Mouse (Mus musculus): ENCODE measurements around the gene Olfr671. TPM values are rescaled to one million over a fixed set of nuclear protein-coding genes. Genes with fewer than 3 reads are reported as not detected.
"Not testable (repeated sequence)": the region's sequence is repeated elsewhere in the genome, so short reads cannot be mapped to it uniquely, and the experiment has no call there.

The Olfr671 gene
- polyA plus RNA-seq (2015; fragmentation: Nextera tagmentation; extraction: Ambion mirVana): not detected in 2 replicates

DNA sequence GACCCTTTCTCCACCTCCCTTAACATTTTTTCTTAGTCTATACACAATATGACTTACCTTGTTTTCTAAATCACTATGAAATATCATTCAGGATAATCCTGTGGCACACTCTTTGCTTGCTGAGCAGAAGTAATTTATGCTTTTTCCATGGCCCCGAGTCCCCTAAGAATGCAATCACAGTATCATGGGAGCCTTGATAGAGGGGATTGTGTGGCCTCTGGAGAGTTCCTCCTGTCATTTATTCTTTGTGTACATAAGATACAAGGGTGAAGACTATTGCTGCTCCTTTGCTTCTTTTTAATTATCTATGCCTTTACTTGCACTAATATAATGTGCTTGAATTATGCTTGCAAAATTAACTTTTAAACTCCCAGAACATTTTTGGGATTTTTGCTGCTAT, at the start of gene Olfr671:
Olfr671 (minus strand) TSS at position 101 of the 400 bp plus-strand sequence.
- H3K4me3 ChIP-seq (replicated peaks): no peak within 1 kb of the TSS
- no peaks in the 10 kb centered on the region for H3K4me1 ChIP-seq
- H3K9me3 ChIP-seq (replicated peaks): no peaks in the 10 kb centered on the region
- H3K9ac ChIP-seq (replicated peaks): no peak within 1 kb of the TSS
- no peak for ATAC-seq (ENCODE audit: low FRiP score)
- no peak within 1 kb of the TSS for H3K27ac ChIP-seq (replicated peaks)
- H3K27me3 ChIP-seq (replicated peaks): no peaks in the 10 kb centered on the region
- H3K4me2 ChIP-seq: no peak within 1 kb of the TSS
- H3K36me3 ChIP-seq: no peaks in the 10 kb centered on the region
- 86% methylated on average over 1 of the region's 1 CpGs for WGBS

DNA sequence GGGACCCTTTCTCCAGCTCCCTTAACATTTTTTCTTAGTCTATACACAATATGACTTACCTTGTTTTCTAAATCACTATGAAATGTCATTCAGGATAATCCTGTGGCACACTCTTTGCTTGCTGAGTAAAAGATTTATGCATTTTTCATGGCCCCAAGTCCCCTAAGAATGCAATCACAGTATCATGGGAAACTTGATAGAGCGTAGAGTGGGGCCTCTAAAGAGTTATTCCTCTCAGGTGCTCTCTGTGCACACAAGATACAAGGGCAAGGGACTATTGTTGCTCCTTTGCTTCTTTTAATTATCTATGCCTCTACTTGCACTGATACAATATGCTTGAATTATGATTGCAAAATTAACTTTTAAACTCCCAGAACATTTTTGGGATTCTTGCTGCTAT, 49.4 kb upstream of the Olfr671 start, which contains the start of gene Olfr675:
Olfr675 (minus strand) TSS at position 101 of the 400 bp plus-strand sequence.
- WGBS: 72% methylated on average over 1 of the region's 1 CpGs
- Histone ChIP-seq H3K9me3 (replicated peaks) (no peaks in the 10 kb centered on the region), H3K4me3 (replicated peaks) (no peak within 1 kb of the TSS), H3K4me2 (no peak within 1 kb of the TSS), H3K36me3 (no peaks in the 10 kb centered on the region), H3K9ac (replicated peaks) (no peak within 1 kb of the TSS), H3K4me1 (no peaks in the 10 kb centered on the region), H3K27ac (replicated peaks) (no peak within 1 kb of the TSS), H3K27me3 (replicated peaks) (no peaks in the 10 kb centered on the region)
- no peak for ATAC-seq (ENCODE audit: low FRiP score)

DNA sequence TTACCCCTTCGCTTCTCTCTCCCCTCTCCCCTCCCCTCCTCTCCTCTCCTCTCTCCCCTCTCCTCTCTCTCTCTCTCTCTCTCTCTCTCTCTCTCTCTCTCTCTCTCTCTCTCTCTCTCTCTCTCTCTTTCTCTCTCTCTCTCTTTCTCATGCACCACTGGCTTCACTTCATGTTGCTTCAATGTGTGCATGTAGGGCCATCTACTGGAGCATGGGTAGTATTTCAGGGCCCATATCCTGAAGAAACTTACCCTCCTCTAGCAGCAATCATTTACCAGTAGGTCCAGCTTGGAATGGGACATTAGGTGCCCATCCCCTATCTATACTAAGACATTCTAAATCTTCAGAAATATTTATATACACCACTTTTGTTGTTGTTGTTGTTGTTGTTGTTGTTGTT, 43.6 kb upstream of the Olfr671 start:
- ATAC-seq (ENCODE audit: low FRiP score): no peak
- H3K36me3 ChIP-seq: no peaks in the 10 kb centered on the region
- WGBS: 72% methylated on average over 1 of the region's 1 CpGs

DNA sequence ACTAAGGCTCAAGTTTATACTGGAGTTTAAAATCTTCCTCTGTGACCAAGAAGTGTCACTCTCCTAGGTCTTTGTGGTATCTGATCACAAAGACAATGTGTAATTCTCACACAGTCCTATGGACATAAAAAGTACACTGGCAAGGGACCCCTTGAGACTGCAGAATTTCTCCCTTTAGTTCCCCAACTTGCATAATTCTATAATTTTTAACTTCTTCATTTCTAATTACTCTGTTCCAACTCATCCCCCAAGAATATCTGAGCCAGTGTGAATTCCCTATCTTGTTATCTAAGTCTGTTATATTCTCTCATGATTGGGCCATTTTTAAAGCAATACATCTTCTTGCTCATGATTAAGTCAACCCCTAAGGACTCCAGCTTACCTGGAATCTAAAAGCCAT, 23.0 kb upstream of the Olfr671 start, which contains the start of gene Olfr672:
Olfr672 (minus strand) TSS at position 101 of the 400 bp plus-strand sequence.
- Histone ChIP-seq H3K4me3 (replicated peaks) (no peak within 1 kb of the TSS), H3K36me3 (no peaks in the 10 kb centered on the region), H3K4me1 (no peaks in the 10 kb centered on the region), H3K4me2 (no peak within 1 kb of the TSS), H3K9ac (replicated peaks) (no peak within 1 kb of the TSS), H3K9me3 (replicated peaks) (no peaks in the 10 kb centered on the region), H3K27ac (replicated peaks) (no peak within 1 kb of the TSS), H3K27me3 (replicated peaks) (no peaks in the 10 kb centered on the region)
- ATAC-seq (ENCODE audit: low FRiP score): no peak

More for the DNA sequence above, 43.6 kb upstream of the Olfr671 start:
- Histone ChIP-seq H3K27me3 (replicated peaks) (no peaks in the 10 kb centered on the region), H3K4me1 (no peaks in the 10 kb centered on the region), H3K9me3 (replicated peaks) (no peaks in the 10 kb centered on the region), H3K4me2 (no peak overlapping the region), H3K9ac (replicated peaks) (no peak overlapping the region), H3K4me3 (replicated peaks) (no peak overlapping the region), H3K27ac (replicated peaks) (no peak overlapping the region)

- not testable (repeated sequence) for H3K4me2 ChIP-seq; H3K9me3 ChIP-seq (replicated peaks); H3K4me3 ChIP-seq (replicated peaks); H3K27ac ChIP-seq (replicated peaks); H3K27me3 ChIP-seq (replicated peaks); H3K4me1 ChIP-seq; H3K36me3 ChIP-seq; H3K9ac ChIP-seq (replicated peaks); ATAC-seq (ENCODE audit: low FRiP score)
- 80% methylated on average over 2 of the region's 2 CpGs for WGBS
Observed at GRCm38 (mm10) chr7:104972507-104972906, 6.4 kb downstream of the Olfr671 start.

DNA sequence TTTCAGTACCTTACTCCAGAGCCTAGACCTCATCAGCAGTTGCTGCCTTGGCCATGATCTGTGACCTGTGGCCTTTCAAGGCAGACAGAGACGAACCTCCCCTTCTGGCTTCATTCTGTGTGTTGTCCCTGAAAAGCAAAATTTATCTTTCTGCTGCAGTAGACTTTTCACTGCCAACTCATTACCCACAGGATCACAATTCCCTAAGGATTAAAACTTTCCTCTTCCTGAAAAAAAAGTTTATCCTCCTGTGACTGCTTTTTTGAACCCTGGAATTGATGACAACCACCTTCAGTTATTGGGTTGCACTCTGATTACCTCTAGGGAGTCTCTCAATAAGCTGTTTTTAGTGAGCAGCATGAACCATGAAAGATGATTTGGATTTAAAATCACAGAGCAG, 16.4 kb downstream of the Olfr671 start, which contains the start of gene Olfr670:
Olfr670 (minus strand) TSS at position 101 of the 400 bp plus-strand sequence.
- no peak for ATAC-seq (ENCODE audit: low FRiP score)
- 67% methylated on average over 1 of the region's 1 CpGs for WGBS

DNA sequence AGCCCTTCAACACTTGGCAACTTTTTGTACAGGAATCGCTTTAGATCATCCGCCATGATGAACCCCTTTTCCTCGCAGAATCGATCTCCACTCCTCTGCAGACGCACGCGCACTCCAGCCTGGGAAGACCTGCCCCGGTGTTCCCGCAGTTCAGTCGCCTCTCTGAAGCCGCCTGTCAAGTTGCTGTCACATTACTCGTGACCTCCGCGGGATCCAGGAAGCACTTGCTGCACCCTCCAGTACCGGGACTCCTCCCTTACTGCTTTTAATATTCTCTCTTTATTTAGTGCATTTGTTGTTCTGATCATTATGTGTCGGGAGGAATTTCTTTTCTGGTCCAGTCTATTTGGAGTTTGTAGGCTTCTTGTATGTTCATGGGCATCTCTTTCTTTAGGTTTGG, 28.7 kb downstream of the Olfr671 start:
- H3K4me2 ChIP-seq; H3K9ac ChIP-seq (replicated peaks); H3K36me3 ChIP-seq; H3K9me3 ChIP-seq (replicated peaks); H3K4me1 ChIP-seq; ATAC-seq (ENCODE audit: low FRiP score); H3K4me3 ChIP-seq (replicated peaks); H3K27ac ChIP-seq (replicated peaks); H3K27me3 ChIP-seq (replicated peaks): not testable (repeated sequence)
- WGBS: 97% methylated on average over 16 of the region's 16 CpGs

More for the DNA sequence above, 16.4 kb downstream of the Olfr671 start, which contains the start of gene Olfr670:
- Histone ChIP-seq H3K4me1 (no peaks in the 10 kb centered on the region), H3K9me3 (replicated peaks) (no peaks in the 10 kb centered on the region), H3K27ac (replicated peaks) (no peak within 1 kb of the TSS), H3K27me3 (replicated peaks) (no peaks in the 10 kb centered on the region), H3K36me3 (no peaks in the 10 kb centered on the region), H3K9ac (replicated peaks) (no peak within 1 kb of the TSS), H3K4me3 (replicated peaks) (no peak within 1 kb of the TSS), H3K4me2 (no peak within 1 kb of the TSS)

DNA sequence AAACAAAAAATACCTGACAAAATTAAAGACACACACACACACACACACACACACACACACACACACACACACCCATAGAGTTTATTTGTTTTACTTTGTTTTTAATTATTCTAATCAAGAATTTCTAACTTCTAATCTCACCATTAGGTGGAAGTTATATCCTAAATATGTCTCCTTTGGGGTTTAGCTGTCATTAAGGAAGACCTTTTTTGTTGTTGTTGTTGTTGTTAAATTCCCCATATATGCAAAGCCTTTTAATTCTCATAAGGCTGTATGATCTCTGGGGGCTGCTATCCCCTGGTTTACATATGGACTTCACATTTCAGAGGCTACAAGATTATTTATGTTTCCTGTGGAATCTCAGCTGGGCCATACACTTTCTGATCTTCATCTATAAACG, 45.0 kb downstream of the Olfr671 start, which contains the start of gene Olfr669:
Olfr669 (plus strand) TSS at position 301 of the 400 bp plus-strand sequence.
- Histone ChIP-seq H3K9me3 (replicated peaks) (no peaks in the 10 kb centered on the region), H3K27ac (replicated peaks) (no peak within 1 kb of the TSS), H3K9ac (replicated peaks) (no peak within 1 kb of the TSS), H3K36me3 (no peaks in the 10 kb centered on the region), H3K27me3 (replicated peaks) (no peaks in the 10 kb centered on the region), H3K4me3 (replicated peaks) (no peak within 1 kb of the TSS), H3K4me1 (no peaks in the 10 kb centered on the region), H3K4me2 (no peak within 1 kb of the TSS)
- 89% methylated on average over 1 of the region's 1 CpGs for WGBS
- no peak for ATAC-seq (ENCODE audit: low FRiP score)

- Histone ChIP-seq H3K4me3 (replicated peaks) (no peak within 1 kb of the TSS), H3K4me1 (no peaks in the 10 kb centered on the region), H3K9me3 (replicated peaks) (no peaks in the 10 kb centered on the region), H3K9ac (replicated peaks) (no peak within 1 kb of the TSS), H3K36me3 (no peaks in the 10 kb centered on the region), H3K27me3 (replicated peaks) (no peaks in the 10 kb centered on the region), H3K4me2 (no peak within 1 kb of the TSS), H3K27ac (replicated peaks) (no peak within 1 kb of the TSS)
- ATAC-seq (ENCODE audit: low FRiP score): no peak
- 89% methylated on average over 1 of the region's 1 CpGs for WGBS
Observed at GRCm38 (mm10) chr7:104927957-104928356, 51.0 kb downstream of the Olfr671 start, which contains the start of gene Olfr668. TSS of gene Olfr668 (minus strand) at chr7:104928057.

Other genes with a start within 250 kb of the Olfr671 start
- gene Usp17le, start 201.7 kb downstream of the Olfr671 start, polyA plus RNA-seq (2015; fragmentation: Nextera tagmentation; extraction: Ambion mirVana): not detected in 2 replicates
- not detected in 2 replicates for gene Usp17lb, start 136.5 kb downstream of the Olfr671 start, polyA plus RNA-seq (2015; fragmentation: Nextera tagmentation; extraction: Ambion mirVana)
- not detected in 2 replicates for gene Usp17la, start 122.1 kb downstream of the Olfr671 start, polyA plus RNA-seq (2015; fragmentation: Nextera tagmentation; extraction: Ambion mirVana)
- gene Olfr665, start 101.1 kb downstream of the Olfr671 start, polyA plus RNA-seq (2015; fragmentation: Nextera tagmentation; extraction: Ambion mirVana): not detected in 2 replicates
- not detected in 2 replicates for gene Olfr666, start 83.2 kb downstream of the Olfr671 start, polyA plus RNA-seq (2015; fragmentation: Nextera tagmentation; extraction: Ambion mirVana)
- gene Olfr667, start 57.6 kb downstream of the Olfr671 start, polyA plus RNA-seq (2015; fragmentation: Nextera tagmentation; extraction: Ambion mirVana): not detected in 2 replicates
- not detected in 2 replicates for gene Olfr668, start 51.1 kb downstream of the Olfr671 start, polyA plus RNA-seq (2015; fragmentation: Nextera tagmentation; extraction: Ambion mirVana)
- not detected in 2 replicates for gene Olfr669, start 44.9 kb downstream of the Olfr671 start, polyA plus RNA-seq (2015; fragmentation: Nextera tagmentation; extraction: Ambion mirVana)
- not detected in 2 replicates for gene Olfr670, start 16.5 kb downstream of the Olfr671 start, polyA plus RNA-seq (2015; fragmentation: Nextera tagmentation; extraction: Ambion mirVana)
- gene Olfr672, start 22.9 kb upstream of the Olfr671 start, polyA plus RNA-seq (2015; fragmentation: Nextera tagmentation; extraction: Ambion mirVana): not detected in 2 replicates
- not detected in 2 replicates for gene Olfr675, start 49.3 kb upstream of the Olfr671 start, polyA plus RNA-seq (2015; fragmentation: Nextera tagmentation; extraction: Ambion mirVana)
- not detected in 2 replicates for gene Olfr676, start 53.6 kb upstream of the Olfr671 start, polyA plus RNA-seq (2015; fragmentation: Nextera tagmentation; extraction: Ambion mirVana)
- not detected in 2 replicates for gene Olfr677, start 72.2 kb upstream of the Olfr671 start, polyA plus RNA-seq (2015; fragmentation: Nextera tagmentation; extraction: Ambion mirVana)
- not detected in 2 replicates for gene Olfr678, start 85.3 kb upstream of the Olfr671 start, polyA plus RNA-seq (2015; fragmentation: Nextera tagmentation; extraction: Ambion mirVana)
- gene Olfr679, start 102.1 kb upstream of the Olfr671 start, polyA plus RNA-seq (2015; fragmentation: Nextera tagmentation; extraction: Ambion mirVana): not detected in 2 replicates
- not detected in 2 replicates for gene Olfr680-ps1, start 113.7 kb upstream of the Olfr671 start, polyA plus RNA-seq (2015; fragmentation: Nextera tagmentation; extraction: Ambion mirVana)
- not detected in 2 replicates for gene Olfr681, start 137.7 kb upstream of the Olfr671 start, polyA plus RNA-seq (2015; fragmentation: Nextera tagmentation; extraction: Ambion mirVana)
- gene Olfr683, start 167.9 kb upstream of the Olfr671 start, polyA plus RNA-seq (2015; fragmentation: Nextera tagmentation; extraction: Ambion mirVana): not detected in 2 replicates
- not detected in 2 replicates for gene Olfr684, start 184.5 kb upstream of the Olfr671 start, polyA plus RNA-seq (2015; fragmentation: Nextera tagmentation; extraction: Ambion mirVana)
- not detected in 2 replicates for gene Olfr685, start 206.9 kb upstream of the Olfr671 start, polyA plus RNA-seq (2015; fragmentation: Nextera tagmentation; extraction: Ambion mirVana)
- gene Olfr686, start 228.4 kb upstream of the Olfr671 start, polyA plus RNA-seq (2015; fragmentation: Nextera tagmentation; extraction: Ambion mirVana): not detected in 2 replicates

All from neural tube, embryonic 15.5 days (tissue).